Mouse (Mus musculus) midbrain, embryonic 10.5 days (tissue): ENCODE measurements around the gene Gsg1l. TPM values are rescaled to one million over a fixed set of nuclear protein-coding genes. Genes with fewer than 3 reads are reported as not detected.

Experiments used
- DNase-seq: peaks from one replicate; pipeline ENCODE4 v3.0.0-alpha.2; 2017; ENCODE audit warnings: low spot score
- H3K27ac ChIP-seq: fragments of 300-500 bp; sonication (generic); replicated peaks from 2 replicates; pipeline ENCODE4 v1.5.1; 2016; ENCODE audit warnings: mild to moderate bottlenecking
- H3K27me3 ChIP-seq: fragments of 300-500 bp; sonication (generic); 2 replicates; pipeline ENCODE4 v1.6.1; 2016; ENCODE audit warnings: low read depth, mild to moderate bottlenecking; ENCODE audit not compliant: poor library complexity, severe bottlenecking
- H3K36me3 ChIP-seq: fragments of 300-500 bp; sonication (generic); 2 replicates; pipeline ENCODE4 v1.6.1; 2016; ENCODE audit warnings: mild to moderate bottlenecking, moderate library complexity
- H3K4me1 ChIP-seq: fragments of 300-500 bp; sonication (generic); 2 replicates; pipeline ENCODE4 v1.6.1; 2016
- H3K4me3 ChIP-seq: fragments of 300-500 bp; sonication (generic); 2 replicates; pipeline ENCODE4 v1.5.1; 2016; ENCODE audit warnings: mild to moderate bottlenecking, moderate library complexity
- H3K9me3 ChIP-seq: fragments of 300-500 bp; sonication (generic); replicated peaks from 2 replicates; pipeline ENCODE4 v1.6.1; 2016; ENCODE audit warnings: mild to moderate bottlenecking
- WGBS: fragments of 180-500 bp; shearing (Covaris S2); methylation state at CpG from one replicate; pipeline ENCODE4 v1.1.7; 2016; 5-methylcytosine and 5-hydroxymethylcytosine counted together
- polyA plus RNA-seq: library from polyadenylated mRNA; unstranded; fragments of >200 nt; fragmentation: Nextera tagmentation; extraction: Ambion mirVana; gene quantifications from 2 replicates; pipeline ENCODE4 v1.2.1, GENCODE M21; 2016

Gsg1l gene
- polyA plus RNA-seq, 1 experiment from 2014 or later, result 1.1 TPM

- H3K4me1 ChIP-seq, result 0 out of 2 replicates have a peak, but pooled peaks cover 3% of the 10 kb centered on the region
- peaks cover 5% of the 10 kb centered on the region; the same call in 1 of the 2 replicates for H3K9me3 ChIP-seq
- DNase-seq, result no peak
- no peaks in the 10 kb centered on the region for H3K27me3 ChIP-seq
- peaks cover 38% of the 10 kb centered on the region for H3K36me3 ChIP-seq
- H3K27ac ChIP-seq, result no peak overlapping the region
- H3K4me3 ChIP-seq, result no peak overlapping the region
- 90% methylated on average over 5 of the region's 5 CpGs for WGBS
These were observed 12.5 kb upstream of the Gsg1l start for GRCm38 (mm10) chr7:126094738-126095137.

DNA sequence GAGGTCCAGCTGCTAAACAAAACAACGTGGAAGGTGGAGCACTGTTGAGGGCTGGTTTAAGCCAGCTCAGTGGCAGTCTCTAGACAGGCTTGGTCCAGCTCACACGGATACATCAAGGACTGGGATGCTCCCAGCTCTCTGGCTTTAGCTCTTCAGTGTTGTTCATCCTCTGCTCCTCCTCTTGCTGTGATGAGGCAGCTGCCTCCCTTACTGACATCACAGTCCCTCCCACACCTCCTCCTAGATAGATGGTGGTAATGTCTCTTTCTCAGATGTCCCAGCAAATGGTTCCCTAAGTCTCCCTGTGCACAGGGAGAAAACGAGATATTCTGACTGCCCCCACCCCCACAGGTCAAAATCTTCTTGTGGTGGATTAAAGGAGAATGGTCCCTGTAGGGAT is 11.0 kb upstream of the Gsg1l start:
- DNase-seq, result no peak
- no peak overlapping the region for H3K27ac ChIP-seq
- 0 out of 2 replicates have a peak, but pooled peaks cover 3% of the 10 kb centered on the region for H3K4me1 ChIP-seq
- H3K27me3 ChIP-seq, result no peaks in the 10 kb centered on the region
- WGBS, result 38% methylated on average over 3 of the region's 3 CpGs
- H3K4me3 ChIP-seq, result no peak overlapping the region
- peaks cover 5% of the 10 kb centered on the region; the same call in 1 of the 2 replicates for H3K9me3 ChIP-seq
- H3K36me3 ChIP-seq, result peaks cover 25% of the 10 kb centered on the region

- WGBS, result 20% methylated on average over 6 of the region's 6 CpGs
- Histone ChIP-seq H3K4me1 (peaks cover 21% of the 10 kb centered on the region), H3K4me3 (no peak overlapping the region), H3K36me3 (no peaks in the 10 kb centered on the region), H3K9me3 (peaks cover 5% of the 10 kb centered on the region; the same call in 1 of the 2 replicates), H3K27ac (no peak overlapping the region), H3K27me3 (peaks cover 20% of the 10 kb centered on the region)
- peak; percentile 54 for DNase-seq
These were observed 7.6 kb upstream of the Gsg1l start for GRCm38 (mm10) chr7:126089782-126090181.

DNA sequence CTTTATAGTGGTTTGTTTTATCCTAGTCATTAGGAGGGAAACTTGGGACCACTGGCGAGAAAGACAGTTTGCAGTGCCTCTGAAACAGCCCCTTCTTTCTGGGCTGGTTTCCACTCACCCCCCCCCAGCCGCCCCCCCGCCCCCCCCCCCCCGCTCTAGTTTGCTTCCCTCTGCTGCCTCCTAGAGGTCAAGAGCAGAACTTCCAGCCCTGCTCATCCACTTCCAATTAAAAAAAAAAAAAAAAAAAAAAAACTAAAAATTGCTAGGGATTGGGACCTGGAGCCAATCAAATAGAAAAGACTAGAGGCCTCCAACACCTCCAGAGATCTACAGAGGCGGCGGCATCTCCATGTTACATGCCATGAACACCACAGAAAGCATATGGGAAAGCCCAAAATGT is 5.9 kb upstream of the Gsg1l start:
- Histone ChIP-seq H3K4me1 (peaks cover 27% of the 10 kb centered on the region), H3K27me3 (peaks cover 36% of the 10 kb centered on the region), H3K27ac (no peak overlapping the region), H3K9me3 (peaks cover 5% of the 10 kb centered on the region; the same call in 1 of the 2 replicates), H3K36me3 (no peaks in the 10 kb centered on the region), H3K4me3 (no peak overlapping the region)
- no peak for DNase-seq
- WGBS, result 17% methylated on average over 6 of the region's 6 CpGs

- H3K36me3 ChIP-seq, result no peaks in the 10 kb centered on the region
- H3K9me3 ChIP-seq, result peaks cover 5% of the 10 kb centered on the region; the same call in 1 of the 2 replicates
- H3K27ac ChIP-seq, result no peak overlapping the region
- 79% methylated on average over 10 of the region's 10 CpGs for WGBS
- no peak for DNase-seq
- no peak overlapping the region for H3K4me3 ChIP-seq
- peaks cover 30% of the 10 kb centered on the region for H3K4me1 ChIP-seq
- H3K27me3 ChIP-seq, result peaks cover 42% of the 10 kb centered on the region
These were observed 5.4 kb upstream of the Gsg1l start for GRCm38 (mm10) chr7:126087602-126088001.

- H3K4me1 ChIP-seq, result peaks cover 43% of the 10 kb centered on the region
- WGBS, result 21% methylated on average over 6 of the region's 6 CpGs
- H3K27ac ChIP-seq, result no peak overlapping the region
- H3K9me3 ChIP-seq, result peaks cover 3% of the 10 kb centered on the region; the same call in 1 of the 2 replicates
- no peak overlapping the region for H3K4me3 ChIP-seq
- H3K27me3 ChIP-seq, result peaks cover 54% of the 10 kb centered on the region
- DNase-seq, result no peak
- no peaks in the 10 kb centered on the region for H3K36me3 ChIP-seq
These were observed 4.1 kb upstream of the Gsg1l start for GRCm38 (mm10) chr7:126086321-126086741.

GRCm38 (mm10) chr7:126085154-126085553 is 2.9 kb upstream of the Gsg1l start:
- H3K36me3 ChIP-seq, result no peaks in the 10 kb centered on the region
- H3K4me3 ChIP-seq, result no peak overlapping the region
- DNase-seq, result no peak
- no peaks in the 10 kb centered on the region for H3K9me3 ChIP-seq
- H3K27ac ChIP-seq, result no peak overlapping the region
- peaks cover 66% of the 10 kb centered on the region for H3K27me3 ChIP-seq
- H3K4me1 ChIP-seq, result peaks cover 44% of the 10 kb centered on the region
- WGBS, result 91% methylated on average over 9 of the region's 9 CpGs

- Histone ChIP-seq H3K4me3 (no peak overlapping the region), H3K27me3 (peaks cover 78% of the 10 kb centered on the region), H3K36me3 (no peaks in the 10 kb centered on the region), H3K9me3 (no peaks in the 10 kb centered on the region), H3K27ac (no peak overlapping the region), H3K4me1 (peaks cover 44% of the 10 kb centered on the region)
- DNase-seq, result no peak
- 15% methylated on average over 4 of the region's 4 CpGs for WGBS
These were observed 1.8 kb upstream of the Gsg1l start for GRCm38 (mm10) chr7:126083980-126084348.

GRCm38 (mm10) chr7:126083341-126083979 is 1.2 kb upstream of the Gsg1l start:
- Histone ChIP-seq H3K36me3 (no peaks in the 10 kb centered on the region), H3K4me1 (peaks cover 44% of the 10 kb centered on the region), H3K9me3 (no peaks in the 10 kb centered on the region), H3K4me3 (no peak overlapping the region), H3K27me3 (peaks cover 83% of the 10 kb centered on the region), H3K27ac (no peak overlapping the region)
- 24% methylated on average over 9 of the region's 9 CpGs for WGBS
- no peak for DNase-seq

GRCm38 (mm10) chr7:126081727-126082285 is 405 bp downstream of the Gsg1l start:
- Histone ChIP-seq H3K36me3 (no peaks in the 10 kb centered on the region), H3K9me3 (no peaks in the 10 kb centered on the region), H3K27ac (peak overlapping the region; percentile 56; the same call in 1 of the 2 replicates), H3K4me3 (peak overlapping the region; percentile 65), H3K4me1 (peaks cover 37% of the 10 kb centered on the region), H3K27me3 (peaks cover 87% of the 10 kb centered on the region)
- DNase-seq, result no peak
- under 1% methylated on average over 80 of the region's 80 CpGs for WGBS

GRCm38 (mm10) chr7:126080949-126081654 is 1.1 kb downstream of the Gsg1l start:
- DNase-seq, result no peak
- H3K27me3 ChIP-seq, result peaks cover 87% of the 10 kb centered on the region
- 19% methylated on average over 16 of the region's 16 CpGs for WGBS

GRCm38 (mm10) chr7:126076935-126077334 is 5.3 kb downstream of the Gsg1l start:
- Histone ChIP-seq H3K27ac (no peak overlapping the region), H3K4me1 (peaks cover 10% of the 10 kb centered on the region), H3K36me3 (no peaks in the 10 kb centered on the region), H3K9me3 (no peaks in the 10 kb centered on the region), H3K27me3 (peaks cover 47% of the 10 kb centered on the region), H3K4me3 (no peak overlapping the region)
- WGBS, result 94% methylated on average over 1 of the region's 1 CpGs
- no peak for DNase-seq

More at GRCm38 (mm10) chr7:126080949-126081654, 1.1 kb downstream of the Gsg1l start:
- H3K4me1 ChIP-seq, result peaks cover 31% of the 10 kb centered on the region
- no peaks in the 10 kb centered on the region for H3K36me3 ChIP-seq
- no peak overlapping the region for H3K27ac ChIP-seq
- no peaks in the 10 kb centered on the region for H3K9me3 ChIP-seq
- peak overlapping the region; percentile 65 for H3K4me3 ChIP-seq

- peaks cover 3% of the 10 kb centered on the region; the same call in 1 of the 2 replicates for H3K4me1 ChIP-seq
- no peak overlapping the region for H3K4me3 ChIP-seq
- H3K9me3 ChIP-seq, result no peaks in the 10 kb centered on the region
- no peaks in the 10 kb centered on the region for H3K36me3 ChIP-seq
- no peak for DNase-seq
- peaks cover 28% of the 10 kb centered on the region for H3K27me3 ChIP-seq
- no peak overlapping the region; the same call in 1 of the 2 replicates for H3K27ac ChIP-seq
- 72% methylated on average over 9 of the region's 9 CpGs for WGBS
These were observed 7.2 kb downstream of the Gsg1l start for GRCm38 (mm10) chr7:126075058-126075457.
